Mouse (Mus musculus) embryonic fibroblast, embryonic 13.5 days (primary cell): ENCODE data around the gene Atp1a1.

Experiments
- CTCF ChIP-seq: IDR thresholded peaks from 2 replicates; pipeline ENCODE4 v1.5.1; 2011; ENCODE audit warnings: mild to moderate bottlenecking, control low read depth, low read length, moderate library complexity, borderline replicate concordance; ENCODE audit not compliant: insufficient read depth
- POLR2A ChIP-seq: IDR thresholded peaks from 2 replicates; pipeline ENCODE4 v1.6.1; 2011; ENCODE audit warnings: low read depth, mild to moderate bottlenecking, control low read depth, low read length, moderate library complexity

- TF ChIP-seq CTCF (no peak), POLR2A (no peak)
Measured at GRCm38 (mm10) chr3:101611012-101611812, 6.7 kb upstream of the Atp1a1 start.
